Mouse (Mus musculus) lung, postnatal 0 days (tissue): ENCODE measurements around the gene Cacnb2. TPM values are rescaled to one million over a fixed set of nuclear protein-coding genes. Genes with fewer than 3 reads are reported as not detected.
A peak's percentile ranks its signal among the peaks of the same experiment; 100 is the strongest.

Experiments used
- ATAC-seq: fragments of 200-750 bp; cut with Nextera tagmentation; 2 replicates; pipeline ENCODE4 v1.8.0; 2017; ENCODE audit warnings: moderate library complexity
- DNase-seq: peaks from one replicate; pipeline ENCODE4 v3.0.0-alpha.2; 2016; ENCODE audit warnings: low spot score
- H3K27ac ChIP-seq: fragments of 300-500 bp; sonication (generic); 2 replicates; pipeline ENCODE4 v1.5.1; 2014; ENCODE audit warnings: antibody characterized with exemption, mild to moderate bottlenecking, low read length, mixed read lengths
- H3K27me3 ChIP-seq: fragments of 300-500 bp; sonication (generic); replicated peaks from 2 replicates; pipeline ENCODE4 v1.6.1; 2014; ENCODE audit warnings: low read length, mixed read lengths; ENCODE audit not compliant: insufficient read depth
- H3K36me3 ChIP-seq: fragments of 300-500 bp; sonication (generic); 2 replicates; pipeline ENCODE4 v1.6.1; 2014; ENCODE audit warnings: low read length, mixed read lengths; ENCODE audit not compliant: insufficient read depth
- H3K4me1 ChIP-seq: fragments of 300-500 bp; sonication (generic); 2 replicates; pipeline ENCODE4 v1.6.1; 2014; ENCODE audit warnings: antibody characterized with exemption, low read depth, low read length, mixed read lengths; ENCODE audit not compliant: insufficient read depth
- H3K4me2 ChIP-seq: fragments of 300-500 bp; sonication (generic); replicated peaks from 2 replicates; pipeline ENCODE4 v1.6.1; 2014; ENCODE audit warnings: low read depth, mild to moderate bottlenecking, low read length, moderate library complexity, mixed read lengths
- H3K4me3 ChIP-seq: fragments of 300-500 bp; sonication (generic); 2 replicates; pipeline ENCODE4 v1.5.1; 2014; ENCODE audit warnings: low read depth, low read length
- H3K9ac ChIP-seq: fragments of 300-500 bp; sonication (generic); replicated peaks from 2 replicates; pipeline ENCODE4 v1.6.1; 2014; ENCODE audit warnings: low read depth, mild to moderate bottlenecking
- H3K9me3 ChIP-seq: fragments of 300-500 bp; sonication (generic); 2 replicates; pipeline ENCODE4 v1.6.1; 2016; ENCODE audit warnings: low read length, mixed read lengths
- CTCF ChIP-seq: IDR thresholded peaks from 2 replicates; pipeline ENCODE4 v1.5.1; 2016; ENCODE audit warnings: antibody characterized with exemption, mild to moderate bottlenecking
- EP300 ChIP-seq: IDR thresholded peaks from 2 replicates; pipeline ENCODE4 v1.6.1; 2016; ENCODE audit warnings: antibody characterized with exemption, mild to moderate bottlenecking, control low read depth
- WGBS: fragments of 180-500 bp; shearing (Covaris S2); extraction: QIAGEN DNeasy Blood & Tissue Kit; methylation state at CpG from one replicate; pipeline ENCODE4 v1.1.7; 2014; 5-methylcytosine and 5-hydroxymethylcytosine counted together
- polyA plus RNA-seq: library from polyadenylated mRNA; unstranded; fragments of >200 nt; fragmentation: Nextera tagmentation; extraction: Ambion mirVana; gene quantifications from 2 replicates; pipeline ENCODE4 v1.2.1, GENCODE M21; 2015

Cacnb2 gene
- polyA plus RNA-seq, 1 experiment from 2014 or later = 5.1 TPM

GRCm38 (mm10) chr2:14740359-14740758, 137.5 kb downstream of the Cacnb2 start:
- DNase-seq (no peak), ATAC-seq (no peak)
- no peak overlapping the region for H3K4me2 ChIP-seq
- TF ChIP-seq CTCF (no peak), EP300 (no peak)
- H3K9me3 ChIP-seq = no peaks in the 10 kb centered on the region
- WGBS = 79% methylated on average over 7 of the region's 7 CpGs
- H3K27ac ChIP-seq = no peak overlapping the region
- no peaks in the 10 kb centered on the region for H3K4me1 ChIP-seq
- no peaks in the 10 kb centered on the region for H3K36me3 ChIP-seq
- no peak overlapping the region for H3K9ac ChIP-seq
- H3K4me3 ChIP-seq = no peak overlapping the region
- no peaks in the 10 kb centered on the region for H3K27me3 ChIP-seq

GRCm38 (mm10) chr2:14744761-14745160, 141.9 kb downstream of the Cacnb2 start:
- TF ChIP-seq CTCF (no peak), EP300 (no peak)
- Histone ChIP-seq H3K4me2 (no peak overlapping the region), H3K36me3 (no peaks in the 10 kb centered on the region), H3K9ac (no peak overlapping the region), H3K4me3 (no peak overlapping the region), H3K27ac (no peak overlapping the region), H3K9me3 (no peaks in the 10 kb centered on the region), H3K27me3 (no peaks in the 10 kb centered on the region), H3K4me1 (no peaks in the 10 kb centered on the region)
- ATAC-seq = no peak
- WGBS = 47% methylated on average over 1 of the region's 1 CpGs
- DNase-seq = peak; percentile 51

GRCm38 (mm10) chr2:14762846-14763245, 160.0 kb downstream of the Cacnb2 start:
- no peaks in the 10 kb centered on the region for H3K9me3 ChIP-seq
- H3K4me2 ChIP-seq = no peak overlapping the region
- no peak overlapping the region for H3K27ac ChIP-seq
- H3K9ac ChIP-seq = no peak overlapping the region
- H3K27me3 ChIP-seq = no peaks in the 10 kb centered on the region
- 62% methylated on average over 4 of the region's 4 CpGs for WGBS
- ATAC-seq (no peak), DNase-seq (no peak)
- H3K36me3 ChIP-seq = no peaks in the 10 kb centered on the region
- no peak overlapping the region for H3K4me3 ChIP-seq
- no peak for TF ChIP-seq EP300
- no peak for TF ChIP-seq CTCF
- no peaks in the 10 kb centered on the region for H3K4me1 ChIP-seq

GRCm38 (mm10) chr2:14763931-14764330, 161.0 kb downstream of the Cacnb2 start:
- Histone ChIP-seq H3K4me2 (no peak overlapping the region), H3K9ac (no peak overlapping the region), H3K27me3 (no peaks in the 10 kb centered on the region), H3K9me3 (no peaks in the 10 kb centered on the region), H3K4me1 (no peaks in the 10 kb centered on the region), H3K27ac (no peak overlapping the region), H3K4me3 (no peak overlapping the region), H3K36me3 (no peaks in the 10 kb centered on the region)
- TF ChIP-seq EP300 (no peak), CTCF (no peak)
- peak; percentile 44 for DNase-seq
- no peak for ATAC-seq
- 60% methylated on average over 6 of the region's 6 CpGs for WGBS

GRCm38 (mm10) chr2:14769448-14769847, 166.6 kb downstream of the Cacnb2 start:
- no peaks in the 10 kb centered on the region for H3K36me3 ChIP-seq
- ATAC-seq = no peak
- no peaks in the 10 kb centered on the region for H3K27me3 ChIP-seq
- H3K4me2 ChIP-seq = no peak overlapping the region
- H3K9me3 ChIP-seq = no peaks in the 10 kb centered on the region
- no peak for TF ChIP-seq CTCF
- TF ChIP-seq EP300 = no peak
- WGBS = 79% methylated on average over 1 of the region's 1 CpGs
- no peak for DNase-seq
- H3K4me1 ChIP-seq = no peaks in the 10 kb centered on the region
- no peak overlapping the region for H3K9ac ChIP-seq
- H3K4me3 ChIP-seq = no peak overlapping the region
- H3K27ac ChIP-seq = no peak overlapping the region

GRCm38 (mm10) chr2:14770635-14771034, 167.7 kb downstream of the Cacnb2 start:
- H3K9ac ChIP-seq = no peak overlapping the region
- DNase-seq (no peak), ATAC-seq (no peak)
- H3K27me3 ChIP-seq = no peaks in the 10 kb centered on the region
- no peak overlapping the region for H3K4me3 ChIP-seq
- 85% methylated on average over 4 of the region's 4 CpGs for WGBS
- H3K36me3 ChIP-seq = no peaks in the 10 kb centered on the region
- H3K4me2 ChIP-seq = no peak overlapping the region
- no peak overlapping the region for H3K27ac ChIP-seq
- H3K4me1 ChIP-seq = no peaks in the 10 kb centered on the region
- no peaks in the 10 kb centered on the region for H3K9me3 ChIP-seq
- no peak for TF ChIP-seq EP300
- TF ChIP-seq CTCF = no peak

GRCm38 (mm10) chr2:14774375-14774774, 171.5 kb downstream of the Cacnb2 start:
- no peak for TF ChIP-seq CTCF
- no peak for TF ChIP-seq EP300

More at GRCm38 (mm10) chr2:14774375-14774774, 171.5 kb downstream of the Cacnb2 start:
- no peaks in the 10 kb centered on the region for H3K36me3 ChIP-seq
- H3K4me2 ChIP-seq = no peak overlapping the region
- 29% methylated on average over 1 of the region's 1 CpGs for WGBS
- H3K27ac ChIP-seq = no peak overlapping the region
- no peak overlapping the region for H3K4me3 ChIP-seq
- no peak overlapping the region for H3K9ac ChIP-seq
- no peaks in the 10 kb centered on the region for H3K9me3 ChIP-seq
- no peak for ATAC-seq
- no peaks in the 10 kb centered on the region for H3K27me3 ChIP-seq
- no peaks in the 10 kb centered on the region for H3K4me1 ChIP-seq
- no peak for DNase-seq
